Mouse (Mus musculus): ENCODE data around the gene Rexo4.

DNA sequence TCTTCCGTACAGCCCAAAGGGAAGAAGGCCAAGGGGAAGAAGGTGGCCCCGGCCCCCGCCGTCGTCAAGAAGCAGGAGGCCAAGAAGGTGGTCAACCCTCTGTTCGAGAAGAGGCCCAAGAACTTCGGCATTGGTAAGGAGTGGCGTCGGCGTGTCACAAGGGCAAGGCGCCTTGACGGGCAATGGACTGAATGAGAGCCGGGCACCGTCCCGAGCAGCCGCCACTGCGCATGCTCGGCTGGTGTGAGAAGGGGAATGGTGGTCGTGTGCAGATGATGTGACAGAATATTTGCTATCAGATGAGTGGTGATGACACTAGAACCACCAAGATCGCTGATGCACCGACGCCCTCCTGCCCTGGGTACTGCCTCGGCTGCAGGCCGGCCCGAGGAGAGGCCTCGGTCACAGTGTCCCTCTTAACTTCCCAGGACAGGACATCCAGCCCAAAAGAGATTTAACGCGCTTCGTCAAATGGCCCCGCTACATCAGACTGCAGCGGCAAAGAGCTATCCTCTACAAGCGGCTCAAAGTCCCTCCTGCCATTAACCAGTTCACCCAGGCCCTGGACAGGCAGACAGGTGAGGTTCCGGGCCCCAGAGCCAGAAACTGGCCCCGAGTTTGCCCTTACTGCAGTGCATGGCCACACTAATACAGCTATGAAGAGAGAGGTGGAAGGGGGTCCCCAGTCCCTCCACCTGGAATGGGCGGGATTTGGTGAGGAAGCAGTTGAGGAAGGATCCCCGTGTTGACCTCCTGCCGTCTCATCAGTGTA, 53.0 kb downstream of the Rexo4 start:
- TF ChIP-seq CTCF (IDR thresholded peaks at IDR 0.05; ENCODE audit: extremely low read depth, insufficient read depth, insufficient read length, insufficient replicate concordance) (no peak), POLR2A (IDR thresholded peaks at IDR 0.05; ENCODE audit: low read depth, low read length) (no peak)

All from spleen, adult 2 months (tissue).